Mouse (Mus musculus): ENCODE measurements around the gene Man2a2.
A peak's percentile ranks its signal among the peaks of the same experiment; 100 is the strongest.
"Not testable (repeated sequence)": the region's sequence is repeated elsewhere in the genome, so short reads cannot be mapped to it uniquely, and the experiment has no call there.

The Man2a2 gene

GRCm38 (mm10) chr7:80331433-80331832, 39.7 kb downstream of the Man2a2 start:
- no peak for DNase-seq

- no peak for DNase-seq
Measured at GRCm38 (mm10) chr7:80330278-80330677, 40.9 kb downstream of the Man2a2 start.

GRCm38 (mm10) chr7:80326076-80326475, 45.1 kb downstream of the Man2a2 start:
- no peak for DNase-seq

DNA sequence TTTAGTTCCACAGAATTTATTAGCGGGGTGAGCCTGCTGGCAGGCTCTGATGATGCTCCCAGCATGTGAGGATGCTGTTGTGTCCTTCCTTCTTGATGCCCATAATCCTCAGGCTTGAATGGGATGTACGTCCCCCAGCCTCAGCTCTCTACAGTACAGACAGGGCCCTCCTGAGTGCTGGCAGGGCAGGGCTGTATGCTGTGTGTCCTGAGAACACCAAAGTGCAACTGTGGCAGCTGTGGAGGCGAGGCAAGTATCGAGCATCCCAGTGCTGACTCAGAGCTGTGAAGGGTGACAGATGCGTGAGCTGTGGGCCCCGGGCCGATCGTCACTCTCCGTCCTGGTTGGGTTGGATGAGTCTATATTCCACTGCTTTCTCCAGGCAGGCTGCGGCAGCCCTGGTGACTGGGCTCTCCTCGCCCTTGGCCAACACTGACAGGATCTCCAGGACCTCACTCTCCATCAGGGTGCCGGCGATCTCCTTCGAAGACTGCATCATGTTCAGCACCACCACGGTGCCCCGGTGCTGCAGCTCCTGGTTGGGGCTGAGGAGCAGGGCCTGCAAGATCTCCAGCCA, 45.8 kb downstream of the Man2a2 start:
- DNase-seq, result no peak

GRCm38 (mm10) chr7:80324816-80325119, 46.4 kb downstream of the Man2a2 start:
- DNase-seq, result not testable (repeated sequence)

DNA sequence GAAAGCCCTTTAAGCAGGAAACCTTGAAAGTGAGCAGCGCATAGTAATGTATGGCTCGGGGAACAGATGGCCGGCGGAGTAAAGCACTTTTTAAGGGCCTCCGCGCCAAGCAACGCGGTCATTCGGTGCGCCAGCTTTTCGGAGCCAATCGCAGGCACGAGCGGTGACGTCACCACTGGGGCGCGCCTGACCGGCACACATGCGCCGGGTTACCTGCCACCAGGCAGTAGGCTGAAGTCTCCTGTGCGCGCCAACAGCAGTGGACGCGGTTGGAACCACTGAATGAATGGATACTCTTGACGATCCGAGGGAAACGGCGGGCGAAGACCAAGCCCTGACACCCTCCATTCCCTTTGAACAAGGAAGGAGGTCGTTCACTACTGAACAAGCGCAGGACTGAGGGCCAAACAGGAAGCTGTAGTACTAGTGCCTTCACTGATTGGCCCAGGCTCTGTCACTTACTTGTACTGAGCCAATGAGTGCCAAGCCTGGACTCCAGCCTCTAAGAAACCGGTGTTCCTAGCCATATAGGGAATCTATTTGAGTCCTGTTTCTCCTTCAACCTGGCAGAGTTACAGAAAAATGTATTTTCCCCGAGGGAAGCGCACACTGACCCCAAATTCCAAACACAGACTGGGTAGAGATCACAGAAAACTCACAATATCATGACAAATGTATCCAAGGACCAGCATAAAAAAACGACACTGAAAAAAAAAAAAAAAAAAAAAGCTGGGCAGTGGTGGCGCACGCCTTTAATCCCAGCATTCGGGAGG, 46.9 kb downstream of the Man2a2 start, which contains the start of gene Rccd1:
Gene Rccd1, minus strand, starts transcription at position 412 of the 773 bp plus-strand sequence.
- peak; percentile 97 for DNase-seq

GRCm38 (mm10) chr7:80323336-80323735, 47.8 kb downstream of the Man2a2 start:
- no peak for DNase-seq

- no peak for DNase-seq
Measured at GRCm38 (mm10) chr7:80319846-80320496, 51.2 kb downstream of the Man2a2 start.

DNA sequence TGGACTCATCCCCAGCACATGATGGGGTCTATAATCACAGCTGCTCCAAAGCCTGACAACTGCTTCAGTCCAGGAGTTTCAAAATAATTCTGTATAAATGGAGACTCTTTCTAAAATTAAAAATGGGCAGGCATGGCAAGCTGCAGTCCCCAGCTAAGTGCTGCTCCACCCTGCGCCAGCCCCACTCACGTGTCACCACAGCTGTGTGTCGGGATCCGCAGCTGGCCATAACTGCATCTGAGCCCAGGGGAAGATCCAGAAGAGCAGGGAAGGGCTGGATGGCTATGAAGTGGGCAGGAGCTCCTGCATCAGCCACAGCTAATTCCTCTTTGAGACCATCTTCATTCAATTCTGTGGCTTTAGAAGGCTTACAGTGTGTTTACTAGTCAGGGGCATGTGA, 52.5 kb downstream of the Man2a2 start:
- DNase-seq, result no peak

DNA sequence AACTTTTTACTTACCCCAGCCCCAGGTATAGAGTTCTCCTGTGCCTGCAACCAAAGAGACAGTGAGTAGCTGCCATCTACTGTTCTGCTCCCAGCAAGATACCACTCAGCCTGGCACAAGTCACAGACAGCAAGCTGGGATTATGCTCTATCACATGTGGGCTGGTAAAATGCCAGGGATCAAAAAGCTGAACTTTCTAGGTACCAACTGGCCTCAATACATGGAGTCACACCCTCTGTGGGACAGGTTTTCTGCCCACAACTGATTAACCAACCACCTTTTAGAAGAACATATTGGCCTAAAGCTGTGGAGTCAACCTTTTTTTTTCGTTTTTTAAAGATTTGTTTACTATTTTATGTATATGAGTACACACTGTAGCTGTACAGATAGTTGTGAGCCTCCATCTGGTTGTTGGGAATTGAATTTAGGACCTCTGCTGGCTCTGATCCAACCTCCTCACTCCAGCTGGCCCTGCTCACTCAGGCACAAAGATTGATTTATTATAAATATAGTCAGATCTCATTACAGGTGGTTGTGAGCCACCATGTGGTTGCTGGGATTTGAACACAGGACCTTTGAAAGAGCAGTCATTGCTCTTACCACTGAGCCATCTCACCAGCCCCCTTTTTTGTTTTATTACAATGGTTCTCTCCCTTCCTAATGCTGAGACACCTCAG, 53.6 kb downstream of the Man2a2 start:
- DNase-seq, result no peak

- no peak for DNase-seq
Measured at GRCm38 (mm10) chr7:80315733-80316132, 55.4 kb downstream of the Man2a2 start.

GRCm38 (mm10) chr7:80310771-80311170, 60.4 kb downstream of the Man2a2 start:
- peak; percentile 19 for DNase-seq

GRCm38 (mm10) chr7:80307766-80308165, 63.4 kb downstream of the Man2a2 start:
- DNase-seq, result no peak

GRCm38 (mm10) chr7:80301522-80301921, 69.7 kb downstream of the Man2a2 start:
- no peak for DNase-seq

GRCm38 (mm10) chr7:80299568-80299967, 71.6 kb downstream of the Man2a2 start:
- DNase-seq, result no peak

Data from lung, postnatal 36 days (tissue).